In genomic region chr12:24651642-24652342, GRCm38 (mm10) we compare ENCODE assay signal across 7 mouse cellular contexts. TPM values are rescaled to one million over a fixed set of nuclear protein-coding genes. Genes with fewer than 3 reads are reported as not detected.
A peak's percentile ranks its signal among the peaks of the same experiment; 100 is the strongest.
DNase-seq lines count a peak whose midpoint lies in the region; ATAC-seq lines count a peak whose summit lies in the region.

No protein-coding gene starts in this region.

- peaks cover 6% of the 10 kb centered on the region; the same call in 1 of the 2 replicates for H3K36me3 ChIP-seq in intestine, embryonic 16.5 days (ENCODE audit: control insufficient read depth, insufficient read depth, low read length)
- H3K36me3 ChIP-seq in midbrain, embryonic 11.5 days (ENCODE audit: control insufficient read depth, insufficient read depth, low read length), result peaks cover 6% of the 10 kb centered on the region

- peak; percentile 85 for ATAC-seq in intestine, embryonic 16.5 days
- peak; percentile 87 for ATAC-seq in midbrain, embryonic 11.5 days (ENCODE audit: low FRiP score)

- DNase-seq in adrenal gland, adult 2 months, result peak; percentile 98
- peak; percentile 90 for DNase-seq in embryo, embryonic 11.5 days (ENCODE audit: low read depth, low spot score)
- peak; percentile 97 to 98 for DNase-seq in gastrocnemius, postnatal 36 days
- peak; percentile 89 to 93 for DNase-seq in left cerebral cortex, postnatal 36 days (ENCODE audit: low spot score in 2 of 2)
- DNase-seq in midbrain, embryonic 11.5 days (ENCODE audit: low spot score, missing footprints), result peak; percentile 99
- peak; percentile 94 for DNase-seq in skeletal muscle tissue, adult 2 months (ENCODE audit: low read depth, low spot score)

- H3K4me3 ChIP-seq in intestine, embryonic 16.5 days (ENCODE audit: low read length), result peak overlapping the region; percentile 89
- H3K4me3 ChIP-seq in midbrain, embryonic 11.5 days (ENCODE audit: low read depth, low read length), result peak overlapping the region; percentile 83

- peak overlapping the region; percentile 97 for H3K9ac ChIP-seq in intestine, embryonic 16.5 days (ENCODE audit: low read depth, low read length)
- peak overlapping the region; percentile 89 for H3K9ac ChIP-seq in midbrain, embryonic 11.5 days (ENCODE audit: low read length)

- intact Hi-C loops in gastrocnemius, postnatal 36 days (cut with DNase I), result no loop called here
- intact Hi-C loops in left cerebral cortex, postnatal 36 days (cut with DNase I), result loop anchor here (1.0 kb wide), 1 partner anchor 29 kb away; no protein-coding TSS in a partner anchor

- H3K4me2 ChIP-seq in intestine, embryonic 16.5 days (ENCODE audit: low read depth, low read length), result peak overlapping the region; percentile 77
- H3K4me2 ChIP-seq in midbrain, embryonic 11.5 days, result peak overlapping the region; percentile 60

- peak overlapping the region; percentile 96 for H3K27ac ChIP-seq in intestine, embryonic 16.5 days (ENCODE audit: low read length)
- H3K27ac ChIP-seq in midbrain, embryonic 11.5 days (ENCODE audit: low read depth, low read length), result peak overlapping the region; percentile 84

- no peaks in the 10 kb centered on the region for H3K27me3 ChIP-seq in intestine, embryonic 16.5 days (replicated peaks; ENCODE audit: control insufficient read depth, insufficient read depth, low read length)
- peaks cover 2% of the 10 kb centered on the region; the same call in 1 of the 2 replicates for H3K27me3 ChIP-seq in midbrain, embryonic 11.5 days (ENCODE audit: control insufficient read depth, insufficient read depth, low read length)

- H3K9me3 ChIP-seq in intestine, embryonic 16.5 days (ENCODE audit: control insufficient read depth, low read length), result no peaks in the 10 kb centered on the region
- H3K9me3 ChIP-seq in midbrain, embryonic 11.5 days (ENCODE audit: control insufficient read depth, low read length), result no peaks in the 10 kb centered on the region

- 1% methylated on average over 36 of the region's 36 CpGs for whole genome bisulfite sequencing in intestine, embryonic 16.5 days
- WGBS in midbrain, embryonic 11.5 days, result 1% methylated on average over 36 of the region's 36 CpGs

- H3K4me1 ChIP-seq in intestine, embryonic 16.5 days (ENCODE audit: control insufficient read depth, insufficient read depth, low read length), result peaks cover 16% of the 10 kb centered on the region
- H3K4me1 ChIP-seq in midbrain, embryonic 11.5 days (ENCODE audit: control insufficient read depth, insufficient read depth, low read length), result peaks cover 22% of the 10 kb centered on the region

RNA-seq across cellular contexts. Expression of gene Klf11, which starts 0.7 kb away (rescaled TPM):
- total RNA-seq in adrenal gland, adult 2 months (2021), result 10 to 100 TPM; 10.4 to 13.5 TPM
- polyA plus RNA-seq in adrenal gland, adult 2 months (2012; rRNA removed), result 8.3 and 9.1 TPM in 2 replicates
- 1 to 10 TPM; 7.8 to 8.6 TPM for total RNA-seq in gastrocnemius, postnatal 36 days (2021)
- 8.1 and 10.0 TPM in 2 replicates for polyA plus RNA-seq in intestine, embryonic 16.5 days (2015; fragmentation: Nextera tagmentation; extraction: Ambion mirVana)
- 1 to 10 TPM; 6.0 to 6.7 TPM for total RNA-seq in left cerebral cortex, postnatal 36 days (2021)
- 15.8 and 17.0 TPM in 2 replicates for polyA plus RNA-seq in midbrain, embryonic 11.5 days (2014; fragmentation: Nextera tagmentation; extraction: Ambion mirVana)

RNA-seq across cellular contexts. Expression of gene Cys1, which starts 29.8 kb away (rescaled TPM):
- 1 to 10 TPM; 2.4 to 4.5 TPM for total RNA-seq in adrenal gland, adult 2 months (2021)
- polyA plus RNA-seq in adrenal gland, adult 2 months (2012; rRNA removed), result 5.6 and 6.0 TPM in 2 replicates
- total RNA-seq in gastrocnemius, postnatal 36 days (2021), result 1 to 10 TPM; 3.4 to 3.7 TPM
- polyA plus RNA-seq in intestine, embryonic 16.5 days (2015; fragmentation: Nextera tagmentation; extraction: Ambion mirVana), result 1.4 and 2.1 TPM in 2 replicates
- total RNA-seq in left cerebral cortex, postnatal 36 days (2021), result 10 to 100 TPM; 10.8 to 17.5 TPM
- 0.57 and 1.7 TPM in 2 replicates for polyA plus RNA-seq in midbrain, embryonic 11.5 days (2014; fragmentation: Nextera tagmentation; extraction: Ambion mirVana)

RNA-seq across cellular contexts. Expression of gene Rrm2, which starts 56.2 kb away (rescaled TPM):
- total RNA-seq in adrenal gland, adult 2 months (2021), result 1 to 10 TPM; 7.7 to 9.1 TPM
- polyA plus RNA-seq in adrenal gland, adult 2 months (2012; rRNA removed), result 2.8 and 6.0 TPM in 2 replicates
- 1 to 10 TPM; 2.1 to 3.0 TPM for total RNA-seq in gastrocnemius, postnatal 36 days (2021)
- 122 and 147 TPM in 2 replicates for polyA plus RNA-seq in intestine, embryonic 16.5 days (2015; fragmentation: Nextera tagmentation; extraction: Ambion mirVana)
- 1 to 10 TPM; 2.5 to 2.9 TPM for total RNA-seq in left cerebral cortex, postnatal 36 days (2021)
- 542 and 553 TPM in 2 replicates for polyA plus RNA-seq in midbrain, embryonic 11.5 days (2014; fragmentation: Nextera tagmentation; extraction: Ambion mirVana)

Comparison
In these comparisons a context has a peak if more than half of its experiments do, and no peak if none do; other contexts are left out.
1. Peak in every context shown above with its lines: DNase-seq, ATAC-seq, H3K4me3 ChIP-seq and H3K27ac ChIP-seq.